Mouse (Mus musculus): Measurements from ENCODE around the gene Iqcb1. TPM values are rescaled to one million over a fixed set of nuclear protein-coding genes. Genes with fewer than 3 reads are reported as not detected.

Iqcb1 gene
- polyA plus RNA-seq (2014; fragmentation: Nextera tagmentation; extraction: Ambion mirVana) = 81.3 and 85.8 TPM in 2 replicates

GRCm38 (mm10) chr16:36828054-36828786 is at the start of gene Iqcb1:
Gene Iqcb1 (plus strand): TSS chr16:36828385.
- no peaks in the 10 kb centered on the region for H3K27me3 ChIP-seq (ENCODE audit: control insufficient read depth, insufficient read depth, low read length)
- H3K9ac ChIP-seq (ENCODE audit: low read length) = peak within 1 kb of the TSS; percentile 88
- H3K4me3 ChIP-seq (ENCODE audit: low read depth, low read length) = peak within 1 kb of the TSS; percentile 89
- DNase-seq (ENCODE audit: low spot score) = peak; percentile 91
- H3K9me3 ChIP-seq (ENCODE audit: control insufficient read depth, low read length) = no peaks in the 10 kb centered on the region
- H3K36me3 ChIP-seq (ENCODE audit: control insufficient read depth, insufficient read depth, low read length) = no peaks in the 10 kb centered on the region
- H3K4me1 ChIP-seq (ENCODE audit: control insufficient read depth, insufficient read depth, low read length) = no peaks in the 10 kb centered on the region
- under 1% methylated on average over 61 of the region's 64 CpGs for WGBS
- H3K4me2 ChIP-seq (ENCODE audit: low read depth, severe bottlenecking) = peak within 1 kb of the TSS; percentile 47
- H3K27ac ChIP-seq (replicated peaks; ENCODE audit: low read depth, low read length) = peak within 1 kb of the TSS; percentile 76; the same call in 1 of the 2 replicates
- ATAC-seq (ENCODE audit: insufficient number of reproducible peaks, low FRiP score, low TSS enrichment, low read depth) = peak; percentile 98

- no peaks in the 10 kb centered on the region for H3K27me3 ChIP-seq (ENCODE audit: control insufficient read depth, insufficient read depth, low read length)
- no peak for DNase-seq (ENCODE audit: low spot score)
- no peak overlapping the region for H3K4me3 ChIP-seq (ENCODE audit: low read depth, low read length)
These were observed 44.0 kb upstream of the Iqcb1 start for GRCm38 (mm10) chr16:36784146-36784545.

GRCm38 (mm10) chr16:36784594-36785313 is 43.4 kb upstream of the Iqcb1 start, which contains the start of gene Slc15a2:
Gene Slc15a2 (minus strand): TSS chr16:36784962.
- no peak within 1 kb of the TSS for H3K27ac ChIP-seq (replicated peaks; ENCODE audit: low read depth, low read length)
- 78% methylated on average over 10 of the region's 10 CpGs for WGBS
- no peak for ATAC-seq (ENCODE audit: insufficient number of reproducible peaks, low FRiP score, low TSS enrichment, low read depth)
- no peak within 1 kb of the TSS for H3K9ac ChIP-seq (ENCODE audit: low read length)
- no peaks in the 10 kb centered on the region for H3K27me3 ChIP-seq (ENCODE audit: control insufficient read depth, insufficient read depth, low read length)
- no peaks in the 10 kb centered on the region for H3K36me3 ChIP-seq (ENCODE audit: control insufficient read depth, insufficient read depth, low read length)
- H3K4me1 ChIP-seq (ENCODE audit: control insufficient read depth, insufficient read depth, low read length) = no peaks in the 10 kb centered on the region
- no peak within 1 kb of the TSS for H3K4me3 ChIP-seq (ENCODE audit: low read depth, low read length)
- no peak within 1 kb of the TSS for H3K4me2 ChIP-seq (ENCODE audit: low read depth, severe bottlenecking)
- DNase-seq (ENCODE audit: low spot score) = no peak
- H3K9me3 ChIP-seq (ENCODE audit: control insufficient read depth, low read length) = no peaks in the 10 kb centered on the region

More at GRCm38 (mm10) chr16:36784146-36784545, 44.0 kb upstream of the Iqcb1 start:
- Histone ChIP-seq H3K9me3 (ENCODE audit: control insufficient read depth, low read length) (no peaks in the 10 kb centered on the region), H3K9ac (ENCODE audit: low read length) (no peak overlapping the region), H3K36me3 (ENCODE audit: control insufficient read depth, insufficient read depth, low read length) (no peaks in the 10 kb centered on the region), H3K4me1 (ENCODE audit: control insufficient read depth, insufficient read depth, low read length) (no peaks in the 10 kb centered on the region), H3K27ac (replicated peaks; ENCODE audit: low read depth, low read length) (no peak overlapping the region), H3K4me2 (ENCODE audit: low read depth, severe bottlenecking) (no peak overlapping the region)
- no peak for ATAC-seq (ENCODE audit: insufficient number of reproducible peaks, low FRiP score, low TSS enrichment, low read depth)
- WGBS = 89% methylated on average over 2 of the region's 2 CpGs

GRCm38 (mm10) chr16:36786466-36786865 is 41.7 kb upstream of the Iqcb1 start:
- ATAC-seq (ENCODE audit: insufficient number of reproducible peaks, low FRiP score, low TSS enrichment, low read depth) (no peak), DNase-seq (ENCODE audit: low spot score) (no peak)
- Histone ChIP-seq H3K4me3 (ENCODE audit: low read depth, low read length) (no peak overlapping the region), H3K9me3 (ENCODE audit: control insufficient read depth, low read length) (no peaks in the 10 kb centered on the region), H3K27me3 (ENCODE audit: control insufficient read depth, insufficient read depth, low read length) (no peaks in the 10 kb centered on the region), H3K4me1 (ENCODE audit: control insufficient read depth, insufficient read depth, low read length) (no peaks in the 10 kb centered on the region), H3K9ac (ENCODE audit: low read length) (no peak overlapping the region), H3K27ac (replicated peaks; ENCODE audit: low read depth, low read length) (no peak overlapping the region), H3K4me2 (ENCODE audit: low read depth, severe bottlenecking) (no peak overlapping the region), H3K36me3 (ENCODE audit: control insufficient read depth, insufficient read depth, low read length) (no peaks in the 10 kb centered on the region)
- WGBS = 90% methylated on average over 7 of the region's 7 CpGs

- no peak for DNase-seq (ENCODE audit: low spot score)
- 89% methylated on average over 4 of the region's 4 CpGs for WGBS
- Histone ChIP-seq H3K9me3 (ENCODE audit: control insufficient read depth, low read length) (no peaks in the 10 kb centered on the region), H3K27ac (replicated peaks; ENCODE audit: low read depth, low read length) (no peak overlapping the region), H3K36me3 (ENCODE audit: control insufficient read depth, insufficient read depth, low read length) (no peaks in the 10 kb centered on the region), H3K27me3 (ENCODE audit: control insufficient read depth, insufficient read depth, low read length) (no peaks in the 10 kb centered on the region), H3K9ac (ENCODE audit: low read length) (no peak overlapping the region), H3K4me2 (ENCODE audit: low read depth, severe bottlenecking) (no peak overlapping the region), H3K4me3 (ENCODE audit: low read depth, low read length) (no peak overlapping the region), H3K4me1 (ENCODE audit: control insufficient read depth, insufficient read depth, low read length) (no peaks in the 10 kb centered on the region)
- no peak for ATAC-seq (ENCODE audit: insufficient number of reproducible peaks, low FRiP score, low TSS enrichment, low read depth)
These were observed 38.0 kb upstream of the Iqcb1 start for GRCm38 (mm10) chr16:36790166-36790565.

- no peak overlapping the region for H3K4me3 ChIP-seq (ENCODE audit: low read depth, low read length)
- H3K4me2 ChIP-seq (ENCODE audit: low read depth, severe bottlenecking) = no peak overlapping the region
- H3K27me3 ChIP-seq (ENCODE audit: control insufficient read depth, insufficient read depth, low read length) = no peaks in the 10 kb centered on the region
- no peaks in the 10 kb centered on the region for H3K9me3 ChIP-seq (ENCODE audit: control insufficient read depth, low read length)
- DNase-seq (ENCODE audit: low spot score) (no peak), ATAC-seq (ENCODE audit: insufficient number of reproducible peaks, low FRiP score, low TSS enrichment, low read depth) (no peak)
- no peaks in the 10 kb centered on the region for H3K36me3 ChIP-seq (ENCODE audit: control insufficient read depth, insufficient read depth, low read length)
- 79% methylated on average over 2 of the region's 2 CpGs for WGBS
- no peak overlapping the region for H3K27ac ChIP-seq (replicated peaks; ENCODE audit: low read depth, low read length)
- H3K4me1 ChIP-seq (ENCODE audit: control insufficient read depth, insufficient read depth, low read length) = no peaks in the 10 kb centered on the region
- H3K9ac ChIP-seq (ENCODE audit: low read length) = no peak overlapping the region
These were observed 33.2 kb upstream of the Iqcb1 start for GRCm38 (mm10) chr16:36794976-36795375.

GRCm38 (mm10) chr16:36798334-36798733 is 29.9 kb upstream of the Iqcb1 start:
- Histone ChIP-seq H3K27me3 (ENCODE audit: control insufficient read depth, insufficient read depth, low read length) (no peaks in the 10 kb centered on the region), H3K9me3 (ENCODE audit: control insufficient read depth, low read length) (no peaks in the 10 kb centered on the region), H3K4me1 (ENCODE audit: control insufficient read depth, insufficient read depth, low read length) (no peaks in the 10 kb centered on the region), H3K9ac (ENCODE audit: low read length) (no peak overlapping the region), H3K4me3 (ENCODE audit: low read depth, low read length) (no peak overlapping the region), H3K36me3 (ENCODE audit: control insufficient read depth, insufficient read depth, low read length) (no peaks in the 10 kb centered on the region), H3K27ac (replicated peaks; ENCODE audit: low read depth, low read length) (no peak overlapping the region), H3K4me2 (ENCODE audit: low read depth, severe bottlenecking) (no peak overlapping the region)
- 93% methylated on average over 2 of the region's 2 CpGs for WGBS
- DNase-seq (ENCODE audit: low spot score) (no peak), ATAC-seq (ENCODE audit: insufficient number of reproducible peaks, low FRiP score, low TSS enrichment, low read depth) (no peak)

- ATAC-seq (ENCODE audit: insufficient number of reproducible peaks, low FRiP score, low TSS enrichment, low read depth) (no peak), DNase-seq (ENCODE audit: low spot score) (no peak)
- H3K4me2 ChIP-seq (ENCODE audit: low read depth, severe bottlenecking) = no peak overlapping the region
- no peak overlapping the region for H3K4me3 ChIP-seq (ENCODE audit: low read depth, low read length)
- no peak overlapping the region for H3K9ac ChIP-seq (ENCODE audit: low read length)
- no peaks in the 10 kb centered on the region for H3K36me3 ChIP-seq (ENCODE audit: control insufficient read depth, insufficient read depth, low read length)
- H3K9me3 ChIP-seq (ENCODE audit: control insufficient read depth, low read length) = no peaks in the 10 kb centered on the region
- no peaks in the 10 kb centered on the region for H3K4me1 ChIP-seq (ENCODE audit: control insufficient read depth, insufficient read depth, low read length)
- no peaks in the 10 kb centered on the region for H3K27me3 ChIP-seq (ENCODE audit: control insufficient read depth, insufficient read depth, low read length)
- H3K27ac ChIP-seq (replicated peaks; ENCODE audit: low read depth, low read length) = no peak overlapping the region
- WGBS = 87% methylated on average over 3 of the region's 3 CpGs
These were observed 25.8 kb upstream of the Iqcb1 start for GRCm38 (mm10) chr16:36802361-36802760.

All from limb, embryonic 11.5 days (tissue).